Mouse (Mus musculus): ENCODE measurements around the gene Trappc12. TPM values are rescaled to one million over a fixed set of nuclear protein-coding genes. Genes with fewer than 3 reads are reported as not detected.

The Trappc12 gene
- polyA plus RNA-seq, 1 experiment from 2014 or later, result 40.0 TPM

DNA sequence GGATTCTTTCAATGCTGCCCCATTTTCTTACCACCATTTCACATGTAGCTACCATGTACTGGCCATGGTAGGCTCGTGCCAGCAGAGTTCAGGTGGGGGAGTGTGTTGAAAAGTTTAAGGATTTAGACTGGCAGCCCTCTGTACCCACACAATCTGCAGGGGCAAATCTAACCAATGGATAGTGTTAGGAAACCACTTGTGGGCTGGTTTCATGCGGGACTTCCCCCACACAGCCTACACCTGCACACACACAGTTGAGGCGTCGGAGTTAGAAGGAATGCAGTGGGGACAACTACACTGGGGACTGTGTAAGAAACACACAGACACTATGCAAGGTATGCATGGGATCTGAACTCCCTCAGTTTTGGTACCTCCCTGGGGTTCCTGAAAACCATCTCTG is 24.1 kb downstream of the Trappc12 start:
- Histone ChIP-seq H3K4me1 (replicated peaks; ENCODE audit: control insufficient read depth, insufficient read depth, low read length) (no peaks in the 10 kb centered on the region), H3K4me3 (ENCODE audit: low read depth, low read length) (no peak overlapping the region), H3K4me2 (ENCODE audit: low read depth, low read length, severe bottlenecking) (no peak overlapping the region), H3K9ac (ENCODE audit: low read length) (no peak overlapping the region), H3K27me3 (ENCODE audit: control insufficient read depth, insufficient read depth, low read length) (no peaks in the 10 kb centered on the region), H3K27ac (ENCODE audit: low read depth, low read length) (no peak overlapping the region), H3K9me3 (ENCODE audit: control insufficient read depth, low read length) (no peaks in the 10 kb centered on the region), H3K36me3 (ENCODE audit: control insufficient read depth, insufficient read depth, low read length) (no peaks in the 10 kb centered on the region; the same call in 1 of the 2 replicates)
- DNase-seq (ENCODE audit: low spot score), result no peak
- no peak for ATAC-seq (replicated peaks; ENCODE audit: low FRiP score)
- 93% methylated on average over 4 of the region's 4 CpGs for WGBS

DNA sequence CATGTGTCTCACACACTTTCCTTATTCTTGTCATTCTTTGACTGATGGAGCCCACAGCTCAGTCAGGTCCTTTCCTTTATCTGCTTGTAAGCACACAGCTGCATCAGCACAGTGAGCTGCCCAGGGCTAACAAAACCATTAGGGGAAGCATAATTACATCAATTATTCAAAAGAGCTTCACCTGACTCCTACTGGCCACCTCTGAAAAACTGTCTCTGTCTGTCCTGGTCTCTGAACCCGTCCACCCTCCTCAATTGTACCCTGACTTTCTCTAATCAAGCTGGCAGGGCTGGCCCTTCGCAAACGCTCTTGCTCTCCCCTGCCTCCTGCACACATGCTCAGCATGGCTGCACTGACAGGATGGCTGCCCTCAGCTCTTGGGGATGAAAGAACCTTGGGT is 25.9 kb downstream of the Trappc12 start:
- H3K4me1 ChIP-seq (replicated peaks; ENCODE audit: control insufficient read depth, insufficient read depth, low read length), result no peaks in the 10 kb centered on the region

DNA sequence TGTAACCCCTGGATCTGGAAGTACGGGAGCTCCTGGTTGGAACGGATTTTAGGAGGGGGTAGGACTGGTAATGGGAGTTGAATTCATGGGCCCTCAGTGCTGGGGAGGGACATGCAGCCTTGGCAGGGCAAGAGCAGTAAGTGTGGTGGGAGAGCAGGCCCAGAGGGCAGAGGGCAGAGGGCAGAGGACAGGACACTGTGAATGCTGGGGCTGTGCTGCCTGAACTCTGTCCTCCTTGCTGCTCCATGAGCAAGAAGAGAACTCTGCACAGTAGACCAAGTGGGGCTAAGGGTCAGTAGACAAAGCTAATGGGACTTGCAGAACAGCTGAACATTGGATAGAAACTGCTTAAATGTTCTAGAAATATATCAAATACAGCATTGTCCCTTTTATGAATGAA is 32.2 kb downstream of the Trappc12 start:
- Histone ChIP-seq H3K9me3 (ENCODE audit: control insufficient read depth, low read length) (no peaks in the 10 kb centered on the region), H3K4me1 (replicated peaks; ENCODE audit: control insufficient read depth, insufficient read depth, low read length) (no peaks in the 10 kb centered on the region), H3K4me3 (ENCODE audit: low read depth, low read length) (no peak overlapping the region), H3K9ac (ENCODE audit: low read length) (no peak overlapping the region), H3K4me2 (ENCODE audit: low read depth, low read length, severe bottlenecking) (no peak overlapping the region), H3K27ac (ENCODE audit: low read depth, low read length) (no peak overlapping the region), H3K36me3 (ENCODE audit: control insufficient read depth, insufficient read depth, low read length) (peaks cover 3% of the 10 kb centered on the region; the same call in 1 of the 2 replicates), H3K27me3 (ENCODE audit: control insufficient read depth, insufficient read depth, low read length) (no peaks in the 10 kb centered on the region)
- ATAC-seq (replicated peaks; ENCODE audit: low FRiP score) (no peak), DNase-seq (ENCODE audit: low spot score) (no peak)
- 82% methylated on average over 2 of the region's 2 CpGs for WGBS

More for the DNA sequence above, 25.9 kb downstream of the Trappc12 start:
- no peak for ATAC-seq (replicated peaks; ENCODE audit: low FRiP score)
- no peak for DNase-seq (ENCODE audit: low spot score)
- Histone ChIP-seq H3K27ac (ENCODE audit: low read depth, low read length) (no peak overlapping the region), H3K4me2 (ENCODE audit: low read depth, low read length, severe bottlenecking) (no peak overlapping the region), H3K36me3 (ENCODE audit: control insufficient read depth, insufficient read depth, low read length) (peaks cover 3% of the 10 kb centered on the region; the same call in 1 of the 2 replicates), H3K4me3 (ENCODE audit: low read depth, low read length) (no peak overlapping the region), H3K27me3 (ENCODE audit: control insufficient read depth, insufficient read depth, low read length) (no peaks in the 10 kb centered on the region), H3K9ac (ENCODE audit: low read length) (no peak overlapping the region), H3K9me3 (ENCODE audit: control insufficient read depth, low read length) (no peaks in the 10 kb centered on the region)
- 86% methylated on average over 3 of the region's 3 CpGs for WGBS

DNA sequence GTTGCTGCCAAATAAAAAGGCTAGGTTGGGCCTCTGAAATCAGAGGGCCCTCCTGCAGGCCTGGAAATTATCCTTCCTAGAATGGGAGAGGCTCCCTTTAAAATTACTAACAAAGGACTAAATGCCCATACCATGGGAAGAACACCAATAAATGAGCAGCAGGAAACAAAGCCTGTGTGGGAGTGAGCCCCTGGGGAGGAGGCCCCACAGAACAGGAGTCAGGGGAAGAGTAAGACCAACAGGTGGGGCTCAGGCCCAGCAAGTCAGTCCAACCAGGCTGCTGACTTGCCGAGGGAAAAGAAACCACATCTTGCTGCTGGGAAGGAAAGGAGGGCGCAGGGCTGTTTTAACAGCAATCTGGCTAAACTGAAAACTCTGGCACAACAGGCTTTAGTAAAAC is 33.2 kb downstream of the Trappc12 start:
- no peak overlapping the region for H3K27ac ChIP-seq (ENCODE audit: low read depth, low read length)
- DNase-seq (ENCODE audit: low spot score), result no peak
- no peaks in the 10 kb centered on the region for H3K4me1 ChIP-seq (replicated peaks; ENCODE audit: control insufficient read depth, insufficient read depth, low read length)
- no peaks in the 10 kb centered on the region for H3K27me3 ChIP-seq (ENCODE audit: control insufficient read depth, insufficient read depth, low read length)
- no peak for ATAC-seq (replicated peaks; ENCODE audit: low FRiP score)
- WGBS, result 80% methylated on average over 2 of the region's 2 CpGs
- H3K9me3 ChIP-seq (ENCODE audit: control insufficient read depth, low read length), result no peaks in the 10 kb centered on the region
- no peak overlapping the region for H3K4me2 ChIP-seq (ENCODE audit: low read depth, low read length, severe bottlenecking)
- peaks cover 3% of the 10 kb centered on the region; the same call in 1 of the 2 replicates for H3K36me3 ChIP-seq (ENCODE audit: control insufficient read depth, insufficient read depth, low read length)
- no peak overlapping the region for H3K9ac ChIP-seq (ENCODE audit: low read length)
- no peak overlapping the region for H3K4me3 ChIP-seq (ENCODE audit: low read depth, low read length)

DNA sequence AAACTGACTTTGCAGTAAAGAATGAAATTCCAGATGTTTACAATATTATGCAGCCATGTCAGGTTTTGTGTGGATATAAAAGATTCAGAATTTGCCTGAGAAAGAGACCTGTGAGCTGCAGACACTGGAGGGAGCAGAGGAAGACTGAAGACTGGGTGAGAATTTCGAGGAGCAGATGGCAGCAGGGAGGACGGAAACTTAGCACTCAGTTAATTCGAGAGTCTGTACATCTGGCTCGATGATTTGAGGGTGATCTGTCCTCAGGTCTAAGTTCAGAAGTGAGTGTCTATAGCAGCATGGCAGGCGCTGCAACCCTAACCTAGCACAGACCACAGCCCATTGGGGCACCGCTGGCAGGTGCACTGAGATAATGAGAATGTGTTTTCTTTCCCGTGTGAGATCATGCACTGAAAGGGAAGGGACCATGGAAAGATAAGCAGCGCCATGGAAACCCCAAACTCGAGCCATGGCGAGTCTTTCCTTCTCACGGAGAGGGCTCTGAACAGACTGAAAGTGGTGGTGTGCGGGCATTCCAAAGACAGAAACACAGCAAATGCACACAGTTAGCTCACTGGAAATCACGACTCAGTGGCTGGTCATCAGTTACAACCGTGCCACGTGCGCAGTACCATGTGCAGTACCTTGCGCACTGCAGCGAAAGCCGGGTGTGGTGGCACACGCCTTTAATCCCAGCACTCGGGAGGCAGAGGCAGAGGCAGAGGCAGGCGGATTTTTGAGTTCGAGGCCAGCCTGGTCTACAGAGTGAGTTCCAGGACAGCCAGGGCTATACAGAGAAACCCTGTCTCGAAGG is 35.2 kb downstream of the Trappc12 start:
- ATAC-seq (replicated peaks; ENCODE audit: low FRiP score) (no peak), DNase-seq (ENCODE audit: low spot score) (no peak)
- H3K27me3 ChIP-seq (ENCODE audit: control insufficient read depth, insufficient read depth, low read length), result no peaks in the 10 kb centered on the region
- 90% methylated on average over 24 of the region's 24 CpGs for WGBS
- peaks cover under 1% of the 10 kb centered on the region; the same call in 1 of the 2 replicates for H3K36me3 ChIP-seq (ENCODE audit: control insufficient read depth, insufficient read depth, low read length)
- H3K9ac ChIP-seq (ENCODE audit: low read length), result no peak overlapping the region
- no peak overlapping the region for H3K4me3 ChIP-seq (ENCODE audit: low read depth, low read length)
- H3K27ac ChIP-seq (ENCODE audit: low read depth, low read length), result no peak overlapping the region
- H3K4me2 ChIP-seq (ENCODE audit: low read depth, low read length, severe bottlenecking), result no peak overlapping the region
- no peaks in the 10 kb centered on the region for H3K9me3 ChIP-seq (ENCODE audit: control insufficient read depth, low read length)
- no peaks in the 10 kb centered on the region for H3K4me1 ChIP-seq (replicated peaks; ENCODE audit: control insufficient read depth, insufficient read depth, low read length)

DNA sequence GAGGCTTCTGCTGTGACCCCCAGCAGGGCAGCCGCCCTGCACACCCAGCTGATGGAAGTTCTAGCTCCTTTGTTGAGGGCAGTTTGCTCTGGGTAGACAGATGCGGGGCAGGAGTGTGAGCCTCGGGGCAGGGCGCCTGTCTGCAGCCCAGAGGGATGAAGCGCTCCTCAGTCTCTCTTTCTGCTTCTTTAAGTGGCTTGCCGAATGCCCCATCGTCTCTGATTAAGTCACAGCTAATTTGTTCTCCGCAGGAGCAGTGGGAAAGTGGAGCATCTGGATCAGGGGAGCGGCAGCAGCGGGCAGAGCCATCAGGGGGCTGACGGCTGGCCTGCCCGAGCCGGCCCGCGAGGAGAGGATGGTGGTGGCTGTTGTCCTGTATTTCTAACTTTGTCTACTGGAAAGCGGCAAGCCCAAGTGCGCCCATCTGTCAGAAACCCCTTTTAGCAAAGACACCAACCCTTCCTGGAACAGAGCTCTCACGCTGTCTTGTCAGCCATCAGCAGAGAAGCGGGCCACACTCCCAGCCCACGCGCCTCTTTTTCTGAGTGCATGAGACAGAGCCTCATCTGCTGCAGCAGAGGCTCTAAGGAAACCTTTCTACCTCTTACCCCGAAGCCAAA is 39.6 kb downstream of the Trappc12 start:
- H3K4me1 ChIP-seq (replicated peaks; ENCODE audit: control insufficient read depth, insufficient read depth, low read length), result no peaks in the 10 kb centered on the region
- 76% methylated on average over 22 of the region's 22 CpGs for WGBS
- H3K9ac ChIP-seq (ENCODE audit: low read length), result no peak overlapping the region
- H3K9me3 ChIP-seq (ENCODE audit: control insufficient read depth, low read length), result no peaks in the 10 kb centered on the region
- no peaks in the 10 kb centered on the region for H3K27me3 ChIP-seq (ENCODE audit: control insufficient read depth, insufficient read depth, low read length)
- H3K4me3 ChIP-seq (ENCODE audit: low read depth, low read length), result no peak overlapping the region
- no peak overlapping the region for H3K27ac ChIP-seq (ENCODE audit: low read depth, low read length)
- H3K4me2 ChIP-seq (ENCODE audit: low read depth, low read length, severe bottlenecking), result no peak overlapping the region
- DNase-seq (ENCODE audit: low spot score), result no peak
- no peaks in the 10 kb centered on the region; the same call in 1 of the 2 replicates for H3K36me3 ChIP-seq (ENCODE audit: control insufficient read depth, insufficient read depth, low read length)
- no peak for ATAC-seq (replicated peaks; ENCODE audit: low FRiP score)

DNA sequence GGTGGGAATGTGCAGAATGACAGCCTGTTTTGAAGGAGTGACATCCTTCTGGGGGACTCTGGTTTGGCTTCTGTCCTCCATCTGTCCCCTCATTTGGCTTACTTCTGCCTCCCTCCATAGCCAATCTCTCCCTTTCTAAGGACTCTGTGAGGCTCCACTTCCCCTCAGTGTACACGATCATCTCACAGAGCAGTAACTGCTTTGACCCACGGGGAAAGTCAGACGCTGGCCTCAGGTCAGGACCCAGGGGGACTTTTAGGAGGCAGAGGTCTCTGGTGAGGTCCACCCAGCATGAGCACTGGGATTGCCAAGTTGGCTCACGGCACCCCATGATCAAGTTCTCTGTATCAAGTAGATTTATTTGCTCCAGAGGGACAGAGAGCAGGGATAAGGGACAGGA is 42.1 kb downstream of the Trappc12 start:
- H3K27me3 ChIP-seq (ENCODE audit: control insufficient read depth, insufficient read depth, low read length), result no peaks in the 10 kb centered on the region
- H3K9me3 ChIP-seq (ENCODE audit: control insufficient read depth, low read length), result no peaks in the 10 kb centered on the region
- 93% methylated on average over 4 of the region's 4 CpGs for WGBS
- H3K4me2 ChIP-seq (ENCODE audit: low read depth, low read length, severe bottlenecking), result no peak overlapping the region
- no peak overlapping the region for H3K4me3 ChIP-seq (ENCODE audit: low read depth, low read length)
- no peaks in the 10 kb centered on the region for H3K4me1 ChIP-seq (replicated peaks; ENCODE audit: control insufficient read depth, insufficient read depth, low read length)
- H3K9ac ChIP-seq (ENCODE audit: low read length), result no peak overlapping the region
- no peak overlapping the region for H3K27ac ChIP-seq (ENCODE audit: low read depth, low read length)
- no peaks in the 10 kb centered on the region; the same call in 1 of the 2 replicates for H3K36me3 ChIP-seq (ENCODE audit: control insufficient read depth, insufficient read depth, low read length)
- DNase-seq (ENCODE audit: low spot score) (no peak), ATAC-seq (replicated peaks; ENCODE audit: low FRiP score) (no peak)

DNA sequence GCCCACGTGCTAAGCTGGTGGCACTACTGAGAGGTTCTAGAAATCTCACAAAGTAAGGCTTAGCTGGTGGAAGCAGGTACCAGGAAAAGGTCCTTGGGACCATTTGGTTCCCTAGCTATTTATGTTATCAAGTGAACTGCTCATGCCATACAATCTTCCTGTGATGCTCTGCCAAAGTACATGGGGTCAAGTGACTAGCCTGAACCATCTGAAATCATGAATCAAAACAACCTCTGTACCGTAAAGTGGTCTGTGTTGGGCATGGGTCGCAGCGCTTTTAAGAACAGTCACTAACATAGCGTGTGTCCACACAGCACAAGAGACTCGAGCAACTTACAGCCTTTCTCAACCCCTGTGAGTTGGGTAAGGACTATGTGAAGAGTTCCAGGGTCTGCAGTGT is 45.1 kb downstream of the Trappc12 start:
- Histone ChIP-seq H3K9me3 (ENCODE audit: control insufficient read depth, low read length) (no peaks in the 10 kb centered on the region), H3K4me3 (ENCODE audit: low read depth, low read length) (no peak overlapping the region), H3K27ac (ENCODE audit: low read depth, low read length) (no peak overlapping the region), H3K27me3 (ENCODE audit: control insufficient read depth, insufficient read depth, low read length) (no peaks in the 10 kb centered on the region), H3K4me1 (replicated peaks; ENCODE audit: control insufficient read depth, insufficient read depth, low read length) (peaks cover 3% of the 10 kb centered on the region; the same call in 1 of the 2 replicates), H3K9ac (ENCODE audit: low read length) (no peak overlapping the region), H3K4me2 (ENCODE audit: low read depth, low read length, severe bottlenecking) (no peak overlapping the region), H3K36me3 (ENCODE audit: control insufficient read depth, insufficient read depth, low read length) (no peaks in the 10 kb centered on the region; the same call in 1 of the 2 replicates)
- no peak for ATAC-seq (replicated peaks; ENCODE audit: low FRiP score)
- 90% methylated on average over 6 of the region's 6 CpGs for WGBS
- DNase-seq (ENCODE audit: low spot score), result no peak

Data from forebrain, embryonic 11.5 days (tissue).